Comparison of ENCODE assay signal across 16 mouse cellular contexts in genomic region chr8:122111745-122112144, GRCm38 (mm10).
DNase-seq lines count a peak whose midpoint lies in the region; TF ChIP-seq lines count a peak whose summit lies in the region.
"Had no signal": no experiment of that assay in that cellular context is flagged by ENCODE, and none has a peak within 500 bp of the region (broad histone marks: within the 10 kb centered on the region; RNA-seq: fewer than 3 reads in every experiment).

No protein-coding gene starts in this region.

- no peaks in the 10 kb centered on the region for H3K79me2 ChIP-seq in C2C12 (ENCODE audit: control insufficient read depth, insufficient read depth)
- no peaks in the 10 kb centered on the region for H3K79me2 ChIP-seq in myocyte (ENCODE audit: control insufficient read depth, insufficient read depth)

- H3ac ChIP-seq in C2C12 (ENCODE audit: control insufficient read depth, insufficient read length, low read depth) (no peak overlapping the region), myocyte (ENCODE audit: control insufficient read depth, insufficient read length) (no peak overlapping the region)

- TF ChIP-seq CTCF in C2C12 (IDR thresholded peaks at IDR 0.05; ENCODE audit: control insufficient read depth, insufficient read depth, insufficient read length), result no peak
- no peak for TF ChIP-seq CTCF in embryonic fibroblast, embryonic 13.5 days (IDR thresholded peaks at IDR 0.05; ENCODE audit: borderline replicate concordance, insufficient read depth, low read length)

- H3K27ac ChIP-seq in embryonic fibroblast, embryonic 13.5 days (ENCODE audit: insufficient read depth, low read length), result peak overlapping the region; percentile 28; the same call in 1 of the 2 replicates
- H3K27ac ChIP-seq: forebrain, embryonic 15.5 days; heart, embryonic 13.5 days; liver, embryonic 13.5 days; midbrain, embryonic 12.5 days had no signal

- H3K27me3 ChIP-seq in C2C12 (ENCODE audit: control insufficient read depth, insufficient read depth, insufficient read length) (no peaks in the 10 kb centered on the region), myocyte (ENCODE audit: control insufficient read depth, insufficient read depth, insufficient read length) (no peaks in the 10 kb centered on the region)
- H3K27me3 ChIP-seq: forebrain, embryonic 15.5 days; liver, embryonic 13.5 days; midbrain, embryonic 12.5 days; Patski had no signal

- H3K4me3 ChIP-seq in C2C12 (ENCODE audit: insufficient read depth, poor library complexity, severe bottlenecking) (no peak overlapping the region), myocyte (no peak overlapping the region)
- no peak overlapping the region for H3K4me3 ChIP-seq in embryonic fibroblast, embryonic 13.5 days (ENCODE audit: insufficient read depth, low read length)
- H3K4me3 ChIP-seq: forebrain, embryonic 15.5 days; heart, embryonic 13.5 days; liver, embryonic 13.5 days; midbrain, embryonic 12.5 days had no signal

- H3K36me3 ChIP-seq in C2C12 (ENCODE audit: control insufficient read depth, insufficient read depth) (no peaks in the 10 kb centered on the region), myocyte (ENCODE audit: control insufficient read depth, insufficient read depth) (no peaks in the 10 kb centered on the region)
- H3K36me3 ChIP-seq: forebrain, embryonic 15.5 days; heart, embryonic 13.5 days; liver, embryonic 13.5 days; midbrain, embryonic 12.5 days had no signal

- H3K79me3 ChIP-seq in C2C12 (ENCODE audit: low read depth), result no peaks in the 10 kb centered on the region

- peak overlapping the region; percentile 57 for H3K4me2 ChIP-seq in myocyte (ENCODE audit: low read depth)
- H3K4me2 ChIP-seq: forebrain, embryonic 15.5 days; heart, embryonic 13.5 days; liver, embryonic 13.5 days; midbrain, embryonic 12.5 days had no signal

- TF ChIP-seq POLR2A in embryonic fibroblast, embryonic 13.5 days (IDR thresholded peaks at IDR 0.05; ENCODE audit: low read depth, low read length), result no peak
- TF ChIP-seq POLR2A in myocyte (IDR thresholded peaks at IDR 0.05; ENCODE audit: insufficient read length, low read depth), result no peak

- intact Hi-C loops in heart, postnatal 14 days (cut with DNase I), result no loop called here

- no peaks in the 10 kb centered on the region for H3K4me1 ChIP-seq in embryonic fibroblast, embryonic 13.5 days (ENCODE audit: control insufficient read depth, insufficient read depth, low read length)
- H3K4me1 ChIP-seq: midbrain, embryonic 12.5 days had no signal

- DNase-seq in heart, adult 11 months, result peak; percentile 96
- no peak for DNase-seq in heart, postnatal 14 days
- DNase-seq in c-Kit-positive CD71-positive TER-119-positive erythroid progenitor cells, embryonic 14.5 days (ENCODE audit: low spot score), result no peak
- DNase-seq in frontal cortex, adult 2 months (ENCODE audit: extremely low spot score in 1 of 2, low spot score in 1 of 2), result no peak
- DNase-seq: B cell, adult 2 months; cerebellum, adult 11 months; heart, postnatal 4 days; kidney, adult 18-20 months; liver, embryonic 13.5 days had no signal

TF ChIP-seq in C2C12, 6 proteins besides CTCF, POLR2A, EP300 and RAD21:
- TF ChIP-seq CEBPB (IDR thresholded peaks at IDR 0.05; ENCODE audit: low read depth) (no peak), MAX (IDR thresholded peaks at IDR 0.05) (peak; percentile 91), USF1 (IDR thresholded peaks at IDR 0.05; ENCODE audit: low read depth) (no peak), FOSL1 (IDR thresholded peaks at IDR 0.05; ENCODE audit: insufficient read depth, low read length, poor library complexity, severe bottlenecking) (no peak), MYOG (IDR thresholded peaks at IDR 0.05; ENCODE audit: control insufficient read depth, extremely low read depth, insufficient read length) (no peak), MYOD1 (IDR thresholded peaks at IDR 0.05; ENCODE audit: control insufficient read depth, insufficient read length, low read depth) (peak; percentile 2)

TF ChIP-seq in myocyte, 11 proteins besides CTCF, POLR2A, EP300 and RAD21:
- peak in 1 of 3 experiments; percentile 49 for TF ChIP-seq MYOD1 (IDR thresholded peaks at IDR 0.05; ENCODE audit: control insufficient read depth in 1 of 3, insufficient read length in 2 of 3, low read depth in 2 of 3)
- no peak for TF ChIP-seq CEBPB (IDR thresholded peaks at IDR 0.05; ENCODE audit: insufficient read depth, poor library complexity, severe bottlenecking)
- TF ChIP-seq MYOG (IDR thresholded peaks at IDR 0.05; ENCODE audit: control insufficient read depth in 1 of 3, insufficient read depth in 1 of 3, insufficient read length in 2 of 3, low read depth in 2 of 3), result peak in 1 of 3 experiments; percentile 61
